Mouse (Mus musculus): Measurements from ENCODE around the gene Zfp819.

- TF ChIP-seq POLR2A (IDR thresholded peaks at IDR 0.05; ENCODE audit: control insufficient read depth, low read depth, low read length) (no peak), CTCF (IDR thresholded peaks at IDR 0.05; ENCODE audit: control insufficient read depth, insufficient read depth, insufficient replicate concordance, low read depth, low read length) (no peak)
Observed at GRCm38 (mm10) chr7:43660002-43660401, 53.0 kb downstream of the Zfp819 start, which contains the start of gene Siglece.

Data from testis, adult 2 months (tissue).